Mouse (Mus musculus) naive thymus-derived CD4-positive, alpha-beta T cell, adult 2 months (primary cell): ENCODE measurements around the gene Sohlh1.

Source experiments
- DNase-seq: peaks from one replicate; pipeline ENCODE4 v3.0.0-alpha.2; 2011; ENCODE audit warnings: low read depth

Sohlh1 gene

GRCm38 (mm10) chr2:25847226-25847625 lies at the start of gene Sohlh1:
Sohlh1 (minus strand) TSS chr2:25847248.
- DNase-seq = no peak

DNA sequence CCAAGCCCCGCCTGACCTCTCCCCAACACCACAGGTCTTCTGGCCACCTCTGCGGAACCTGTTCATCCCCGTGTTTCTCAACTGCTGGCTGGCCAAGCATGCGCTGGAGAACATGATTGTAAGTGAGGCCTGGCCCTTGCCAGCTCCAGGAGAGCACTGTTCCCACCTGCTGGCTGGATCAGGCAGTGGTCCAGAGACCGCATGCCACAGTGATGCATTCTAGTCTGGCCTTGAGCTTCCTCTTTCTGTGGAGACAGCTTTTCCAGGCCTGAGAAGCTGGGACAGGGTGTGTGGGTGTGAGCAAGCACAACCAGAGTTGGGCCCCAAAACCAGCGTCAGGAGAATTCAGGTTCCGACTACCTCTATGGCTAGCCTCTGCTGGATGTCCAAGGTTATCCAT lies 45.4 kb upstream of the Sohlh1 start:
- DNase-seq = no peak

- no peak for DNase-seq
Measured at GRCm38 (mm10) chr2:25888144-25888543, 41.1 kb upstream of the Sohlh1 start.

GRCm38 (mm10) chr2:25887226-25887625 lies 40.2 kb upstream of the Sohlh1 start:
- DNase-seq = no peak

DNA sequence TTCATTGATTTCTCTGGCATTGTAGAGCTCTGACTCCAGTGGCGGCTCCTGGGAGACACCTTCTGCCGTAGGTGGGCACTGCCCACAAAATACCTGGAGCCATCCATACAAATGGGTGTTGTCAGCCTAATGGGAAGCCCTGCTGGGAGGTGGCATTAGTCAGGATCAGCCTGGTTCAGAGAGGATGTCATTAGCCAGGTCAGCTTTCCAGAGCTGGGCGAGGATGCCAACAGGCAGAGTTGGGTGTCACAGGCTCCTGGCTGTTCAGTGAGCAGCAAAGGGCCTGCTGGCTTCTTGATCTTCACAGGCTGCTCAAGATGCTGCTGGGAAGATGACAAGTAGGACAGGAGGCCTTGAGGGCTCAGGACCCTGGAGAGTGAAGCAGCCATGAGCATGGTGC lies 37.7 kb upstream of the Sohlh1 start:
- no peak for DNase-seq

DNA sequence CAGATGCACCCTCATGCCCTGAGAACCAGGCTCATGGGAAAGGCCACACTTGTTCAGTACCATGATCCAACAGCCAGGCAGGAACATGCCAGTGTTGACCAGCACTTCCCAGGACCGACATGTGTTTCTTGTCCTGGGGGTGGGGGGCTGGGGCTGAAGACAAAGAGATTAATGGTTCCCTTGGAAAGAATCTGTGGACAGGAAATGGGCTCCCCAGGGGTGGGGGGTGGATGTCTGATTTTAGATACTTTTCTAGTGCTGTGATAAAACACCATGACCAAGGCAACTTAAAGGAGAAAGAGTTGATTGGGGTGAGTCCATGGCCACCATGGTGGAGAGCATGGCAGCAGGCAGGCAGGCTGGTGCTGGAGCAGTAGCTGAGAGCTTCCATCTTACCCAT lies 35.2 kb upstream of the Sohlh1 start:
- DNase-seq = no peak

DNA sequence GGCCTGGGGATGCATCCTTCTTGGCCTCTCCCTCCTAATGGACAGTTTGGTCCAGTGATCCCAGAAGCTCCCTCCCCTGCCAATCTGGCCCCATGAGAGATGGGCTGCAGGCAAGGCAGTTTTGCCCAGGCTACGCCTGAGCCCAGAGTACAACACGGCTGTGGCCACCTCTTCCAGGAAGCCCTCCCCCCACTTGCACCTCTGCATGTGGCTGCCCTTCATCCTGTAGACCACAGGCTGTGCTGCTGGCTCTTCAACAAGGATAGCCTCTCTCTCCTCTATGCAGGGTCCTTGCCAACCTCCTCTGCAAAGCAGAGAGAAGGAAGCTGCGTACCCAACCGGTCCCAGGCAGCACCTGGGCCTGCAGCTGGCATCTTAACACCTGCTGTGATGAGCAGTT lies 32.0 kb upstream of the Sohlh1 start:
- DNase-seq = no peak

DNA sequence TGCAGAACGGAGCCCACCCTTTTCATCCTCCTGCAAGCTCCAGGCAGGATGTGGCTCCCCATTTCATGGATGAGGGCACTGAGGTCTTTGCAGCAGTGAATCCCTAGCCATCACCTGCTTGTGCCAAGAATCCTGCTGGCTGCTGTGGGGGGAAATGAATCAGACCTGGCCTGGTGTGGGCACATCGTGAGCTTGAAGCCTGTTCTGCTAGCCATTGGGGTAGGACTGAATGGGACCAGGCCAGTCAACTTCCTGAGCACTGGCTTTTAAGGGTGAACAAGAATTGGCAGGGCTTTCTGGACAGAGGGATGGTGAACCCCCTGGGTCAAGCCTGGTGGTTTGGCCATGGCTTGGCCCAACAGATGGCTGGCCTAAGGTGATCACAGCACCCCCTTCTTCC lies 31.5 kb upstream of the Sohlh1 start:
- no peak for DNase-seq

- no peak for DNase-seq
Measured at GRCm38 (mm10) chr2:25877736-25878268, 30.8 kb upstream of the Sohlh1 start.

DNA sequence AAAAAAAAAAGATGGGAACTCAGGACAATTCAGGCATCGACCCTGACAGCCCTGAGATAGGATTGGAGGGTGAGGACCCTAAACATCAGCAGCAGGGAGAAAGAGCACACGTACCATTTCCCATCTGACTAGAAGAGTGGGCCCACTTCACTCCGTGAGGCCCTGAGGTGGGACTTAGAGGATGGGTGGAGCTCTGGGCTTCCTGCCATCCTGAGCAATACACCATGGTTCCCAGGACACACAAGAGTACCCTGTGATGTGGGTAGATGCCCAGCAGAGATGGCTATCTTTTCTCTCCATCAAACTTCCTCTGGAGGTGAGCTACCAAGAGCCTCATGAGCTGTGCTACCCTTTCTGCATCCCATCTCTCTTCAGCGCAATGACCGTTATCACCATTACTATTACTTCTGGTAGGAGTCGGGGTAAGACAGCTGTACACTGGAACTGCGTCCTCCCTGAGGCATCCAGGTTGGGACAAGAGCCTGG lies 30.2 kb upstream of the Sohlh1 start:
- no peak for DNase-seq

- DNase-seq = no peak
Measured at GRCm38 (mm10) chr2:25866656-25867055, 19.6 kb upstream of the Sohlh1 start.

GRCm38 (mm10) chr2:25865412-25865811 lies 18.4 kb upstream of the Sohlh1 start:
- DNase-seq = no peak

- DNase-seq = no peak
Measured at GRCm38 (mm10) chr2:25864230-25864629, 17.2 kb upstream of the Sohlh1 start.

DNA sequence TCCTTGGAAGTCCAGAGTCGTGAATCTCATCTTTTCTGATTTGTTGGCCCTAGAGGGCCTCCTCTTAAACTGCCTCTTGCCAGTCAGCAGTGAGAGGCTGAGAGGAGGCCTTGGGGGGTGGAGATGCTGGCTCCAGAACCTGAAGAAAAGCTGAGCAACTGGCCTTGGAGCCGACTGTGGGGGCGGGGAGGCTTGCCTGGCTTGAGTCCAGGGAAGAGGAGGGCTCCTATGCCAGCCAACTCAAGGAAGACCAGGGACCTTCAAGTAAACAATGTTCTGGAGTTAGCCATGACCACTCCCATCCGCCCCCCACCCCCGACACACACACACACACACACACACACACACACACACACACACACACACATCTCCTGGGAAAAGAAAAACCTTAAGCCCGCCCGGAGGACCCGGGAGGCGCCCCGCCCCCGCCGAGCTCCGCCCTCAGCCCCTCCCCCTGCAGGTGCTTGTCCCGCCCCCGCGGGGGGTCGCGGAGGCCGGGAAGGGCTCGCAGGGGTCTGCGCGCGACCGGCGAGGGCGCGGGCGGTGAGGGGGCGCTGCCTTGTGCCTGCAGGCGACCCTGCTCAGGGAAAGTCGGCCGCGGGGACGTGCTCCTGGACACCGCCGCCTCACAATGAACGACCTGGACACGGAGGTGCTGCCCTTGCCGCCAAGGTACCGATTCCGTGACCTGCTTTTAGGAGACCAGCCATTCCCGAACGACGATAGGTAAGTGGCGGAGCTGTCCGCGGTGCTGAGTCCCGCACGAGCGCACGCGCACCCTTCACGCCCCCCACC lies 16.5 kb upstream of the Sohlh1 start, which contains the start of gene Kcnt1:
Gene Kcnt1 (plus strand): TSS at position 398 of the 795 bp plus-strand sequence.
- DNase-seq = no peak

- DNase-seq = no peak
Measured at GRCm38 (mm10) chr2:25862696-25863270, 15.7 kb upstream of the Sohlh1 start.

DNA sequence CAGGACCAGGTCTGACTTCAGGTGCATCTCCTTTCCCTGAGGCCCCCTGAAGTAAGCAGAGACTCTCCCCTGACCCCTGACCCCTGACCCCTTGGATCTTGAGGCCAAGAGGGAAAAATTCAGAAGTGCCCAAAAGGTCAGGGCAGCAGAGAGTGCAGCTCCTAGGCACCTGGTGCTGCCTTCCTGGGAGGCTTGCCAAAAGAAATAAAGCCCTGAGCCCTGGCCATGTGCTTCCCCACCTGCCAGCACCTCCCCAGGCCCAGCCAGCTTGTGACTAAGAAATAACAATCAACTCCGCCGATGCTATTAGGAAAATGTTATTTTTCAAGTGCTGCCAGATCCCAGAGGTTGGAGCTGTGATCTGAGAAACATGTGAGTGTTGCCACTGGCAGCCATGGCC lies 15.0 kb upstream of the Sohlh1 start:
- no peak for DNase-seq

- no peak for DNase-seq
Measured at GRCm38 (mm10) chr2:25859891-25860290, 12.8 kb upstream of the Sohlh1 start.

DNA sequence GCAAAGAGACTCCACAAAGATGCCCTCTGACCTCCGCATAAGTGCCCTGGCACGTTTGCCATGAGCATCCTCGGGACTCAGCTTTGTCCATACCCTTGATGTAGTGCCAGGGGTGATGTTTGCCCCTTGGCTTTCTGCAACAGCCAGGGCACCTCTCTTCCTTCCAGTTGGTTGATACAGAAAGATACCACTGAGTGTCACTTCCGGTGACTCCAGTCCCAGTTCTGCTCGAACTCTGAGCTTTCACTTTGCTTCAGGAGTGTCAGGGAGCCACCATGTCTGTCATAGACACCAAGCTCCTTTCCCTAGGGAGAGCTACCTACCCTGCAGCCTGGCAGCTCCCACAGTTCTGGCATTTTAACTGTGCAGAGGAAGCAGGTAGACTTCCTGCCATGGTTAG lies 7.0 kb upstream of the Sohlh1 start:
- peak; percentile 34 for DNase-seq

- DNase-seq = no peak
Measured at GRCm38 (mm10) chr2:25852626-25853025, 5.6 kb upstream of the Sohlh1 start.

GRCm38 (mm10) chr2:25850330-25850729 lies 3.3 kb upstream of the Sohlh1 start:
- peak; percentile 66 for DNase-seq

GRCm38 (mm10) chr2:25846516-25846915 lies 532 bp downstream of the Sohlh1 start:
- DNase-seq = no peak

DNA sequence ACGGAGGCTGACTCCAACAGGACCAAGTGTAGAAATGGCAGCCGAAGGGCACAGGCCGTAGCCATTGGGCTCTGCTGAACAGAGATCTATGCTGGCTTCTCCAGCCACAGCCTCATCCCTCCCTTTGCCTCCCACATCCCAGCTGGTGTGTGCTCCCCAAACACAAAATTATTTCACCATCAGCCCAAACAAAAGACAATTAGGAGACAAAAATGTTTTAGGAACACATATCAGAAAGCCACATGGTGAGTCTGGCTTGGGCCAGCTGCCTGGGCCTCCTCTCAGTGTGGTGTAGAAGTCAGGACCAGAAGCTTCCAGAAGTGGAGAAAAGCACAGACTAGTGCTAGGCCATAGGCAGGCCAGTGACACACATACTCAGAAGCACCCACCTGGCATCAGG lies 3.0 kb downstream of the Sohlh1 start:
- no peak for DNase-seq

- DNase-seq = no peak
Measured at GRCm38 (mm10) chr2:25842758-25843157, 4.3 kb downstream of the Sohlh1 start.
